Mouse (Mus musculus) central nervous system, embryonic 14 days (tissue): ENCODE data around the gene Srsf5. TPM values are rescaled to one million over a fixed set of nuclear protein-coding genes. Genes with fewer than 3 reads are reported as not detected.

ENCODE experiments used
- polyA plus RNA-seq: library from polyadenylated mRNA; depleted of rRNA; stranded (reverse); fragments of >200 nt; gene quantifications from 2 replicates; pipeline ENCODE4 v1.2.3, GENCODE M21; 2012; rRNA removed

Gene Srsf5
- polyA plus RNA-seq: 711 and 770 TPM in 2 replicates

DNA sequence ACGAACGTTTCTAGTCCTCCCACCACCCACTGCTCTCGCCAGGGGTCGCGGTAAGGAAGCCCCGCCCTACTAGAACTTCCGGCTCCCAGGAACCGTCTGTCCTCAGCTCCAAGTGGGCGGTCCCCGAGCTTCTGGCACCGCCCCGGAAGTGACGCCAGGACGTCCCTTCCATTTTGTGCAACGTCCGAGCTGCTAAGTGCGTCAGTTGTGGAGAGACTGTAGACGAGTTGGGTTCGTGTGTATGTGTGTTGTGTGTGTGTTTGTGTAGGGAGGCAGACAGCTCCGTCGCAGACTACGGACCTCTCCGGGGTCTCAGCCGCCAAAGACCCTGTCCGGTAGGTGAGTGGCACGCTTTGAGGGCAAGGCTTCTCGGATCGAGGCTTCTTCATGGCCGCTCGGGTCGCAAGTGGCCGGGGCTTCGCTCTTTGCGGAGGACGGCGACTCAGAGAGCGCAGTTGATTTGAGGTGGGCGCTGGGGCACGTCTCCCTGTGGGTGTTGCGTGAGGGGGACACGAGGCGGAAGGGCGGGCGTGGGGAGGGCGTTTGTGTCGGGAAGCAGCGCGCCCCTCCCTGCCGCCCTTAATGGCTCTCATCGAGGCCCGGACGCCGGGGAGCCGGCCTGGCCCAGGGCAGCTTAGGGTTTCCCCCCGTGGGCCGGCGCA, at the start of gene Srsf5:
Srsf5 (plus strand) TSS at position 171 of the 662 bp plus-strand sequence.

GRCm38 (mm10) chr12:80968605-80969004, 23.3 kb downstream of the Srsf5 start, which contains the start of gene Slc10a1:
Slc10a1 (minus strand) TSS chr12:80968705.

Other genes with a start within 250 kb of the Srsf5 start
- gene Ccdc177, start 184.8 kb upstream of the Srsf5 start, polyA plus RNA-seq: 9.3 and 12.0 TPM in 2 replicates
- gene Susd6, start 155.0 kb upstream of the Srsf5 start, polyA plus RNA-seq: 21.4 and 22.7 TPM in 2 replicates
- gene Slc10a1, start 23.2 kb downstream of the Srsf5 start, polyA plus RNA-seq: 0.04 TPM in 1 of 2 replicates, not detected in the other
- 23.3 and 32.0 TPM in 2 replicates for gene Smoc1, start 81.3 kb downstream of the Srsf5 start, polyA plus RNA-seq